ENCODE assay signal across 15 mouse cellular contexts in genomic region chr5:88857311-88857710, GRCm38 (mm10).
A peak's percentile ranks its signal among the peaks of the same experiment; 100 is the strongest.
DNase-seq lines count a peak whose midpoint lies in the region; ATAC-seq lines count a peak whose summit lies in the region.
"Had no signal": no experiment of that assay in that cellular context is flagged by ENCODE, and none has a peak within 500 bp of the region (broad histone marks: within the 10 kb centered on the region; RNA-seq: fewer than 3 reads in every experiment).

No protein-coding gene starts in this region.

- peak; percentile 57; the same call in 1 of the 2 replicates for ATAC-seq in cerebellum, adult (ENCODE audit: insufficient number of reproducible peaks, low FRiP score, low TSS enrichment)
- ATAC-seq: activated CD4-positive, CD25-positive, alpha-beta regulatory T cell, adult 4 months; CD4-positive, CD25-positive, alpha-beta regulatory T cell, adult 4 months; forebrain, embryonic 14.5 days; forebrain, embryonic 16.5 days; Patski had no signal

- no peak for DNase-seq in cerebellum, adult 8-10 months
- peak; percentile 55 for DNase-seq in cerebellum, adult 9-11 months
- DNase-seq in cerebellum, adult 11-12 months = no peak
- peak; percentile 75 for DNase-seq in brain, adult 2 months (ENCODE audit: low read depth, low spot score)
- DNase-seq: adrenal gland, adult 8-10 months; adrenal gland, postnatal 14 days; adrenal gland, postnatal 36 days; B cell, adult 2 months; embryo, embryonic 11 days had no signal

Comparison
In these comparisons a context has a peak if more than half of its experiments do, and no peak if none do; other contexts are left out.
1. DNase-seq: peak in cerebellum, adult 9-11 months (single experiment) and brain, adult 2 months (single experiment); none in cerebellum, adult 8-10 months (single experiment) and cerebellum, adult 11-12 months (single experiment).